Comparison of ENCODE assay signal across 16 mouse cellular contexts in genomic region chr9:15240006-15240405, GRCm38 (mm10). TPM values are rescaled to one million over a fixed set of nuclear protein-coding genes. Genes with fewer than 3 reads are reported as not detected.
DNase-seq lines count a peak whose midpoint lies in the region; ATAC-seq lines count a peak whose summit lies in the region.
"Had no signal": no experiment of that assay in that cellular context is flagged by ENCODE, and none has a peak within 500 bp of the region (broad histone marks: within the 10 kb centered on the region; RNA-seq: fewer than 3 reads in every experiment).

No protein-coding gene starts in this region.

- H3K27me3 ChIP-seq in heart, embryonic 10.5 days (ENCODE audit: insufficient read depth, poor library complexity, severe bottlenecking) = 0 out of 2 replicates have a peak, but pooled peaks cover 16% of the 10 kb centered on the region
- no peaks in the 10 kb centered on the region for H3K27me3 ChIP-seq in heart, embryonic 12.5 days (replicated peaks)
- H3K27me3 ChIP-seq in megakaryocyte, embryonic 14.5 days (replicated peaks) = peaks cover 50% of the 10 kb centered on the region
- H3K27me3 ChIP-seq in intestine, embryonic 15.5 days (replicated peaks) = no peaks in the 10 kb centered on the region
- H3K27me3 ChIP-seq in stomach, embryonic 16.5 days (ENCODE audit: control insufficient read depth, insufficient read depth, low read length) = 0 out of 2 replicates have a peak, but pooled peaks cover 4% of the 10 kb centered on the region

- H3K4me2 ChIP-seq in heart, embryonic 12.5 days = no peak overlapping the region
- peak overlapping the region; percentile 82 for H3K4me2 ChIP-seq in intestine, embryonic 15.5 days (replicated peaks)
- peak overlapping the region; percentile 87 for H3K4me2 ChIP-seq in stomach, embryonic 16.5 days (ENCODE audit: low read depth, low read length)

- peaks cover 20% of the 10 kb centered on the region for H3K4me1 ChIP-seq in heart, embryonic 10.5 days
- H3K4me1 ChIP-seq in heart, embryonic 12.5 days (replicated peaks) = peaks cover 21% of the 10 kb centered on the region
- peaks cover 55% of the 10 kb centered on the region for H3K4me1 ChIP-seq in megakaryocyte, embryonic 14.5 days
- peaks cover 18% of the 10 kb centered on the region for H3K4me1 ChIP-seq in intestine, embryonic 15.5 days (replicated peaks)
- no peaks in the 10 kb centered on the region for H3K4me1 ChIP-seq in stomach, embryonic 16.5 days (ENCODE audit: control insufficient read depth, insufficient read depth, low read length)

- 88% methylated on average over 6 of the region's 6 CpGs for WGBS in heart, embryonic 10.5 days
- 87% methylated on average over 6 of the region's 6 CpGs for WGBS in heart, embryonic 12.5 days
- WGBS in intestine, embryonic 15.5 days = 92% methylated on average over 6 of the region's 6 CpGs
- WGBS in stomach, embryonic 16.5 days = 91% methylated on average over 6 of the region's 6 CpGs

- no peaks in the 10 kb centered on the region for H3K9me3 ChIP-seq in heart, embryonic 10.5 days
- no peaks in the 10 kb centered on the region for H3K9me3 ChIP-seq in heart, embryonic 12.5 days (replicated peaks)
- H3K9me3 ChIP-seq in megakaryocyte, embryonic 14.5 days = no peaks in the 10 kb centered on the region
- no peaks in the 10 kb centered on the region for H3K9me3 ChIP-seq in intestine, embryonic 15.5 days
- H3K9me3 ChIP-seq in stomach, embryonic 16.5 days (replicated peaks; ENCODE audit: control insufficient read depth, low read length) = no peaks in the 10 kb centered on the region
- H3K9me3 ChIP-seq: embryonic facial prominence, embryonic 13.5 days had no signal

- no peaks in the 10 kb centered on the region for H3K36me3 ChIP-seq in heart, embryonic 10.5 days
- no peaks in the 10 kb centered on the region for H3K36me3 ChIP-seq in heart, embryonic 12.5 days
- H3K36me3 ChIP-seq in megakaryocyte, embryonic 14.5 days (replicated peaks; ENCODE audit: low read length) = no peaks in the 10 kb centered on the region
- no peaks in the 10 kb centered on the region for H3K36me3 ChIP-seq in intestine, embryonic 15.5 days
- no peaks in the 10 kb centered on the region for H3K36me3 ChIP-seq in stomach, embryonic 16.5 days (ENCODE audit: control insufficient read depth, insufficient read depth, low read length)
- H3K36me3 ChIP-seq: embryonic facial prominence, embryonic 13.5 days had no signal

- DNase-seq in heart, embryonic 10.5 days (ENCODE audit: low spot score) = peak; percentile 41
- DNase-seq in cerebellum, adult 11-12 months = no peak
- DNase-seq: B cell, adult 2 months; cerebellum, adult 9-10 months; layer of hippocampus, postnatal 36 days; right cerebral cortex, postnatal 4 days; thymus, adult 18-20 months had no signal

- no peak overlapping the region for H3K4me3 ChIP-seq in heart, embryonic 10.5 days
- no peak overlapping the region for H3K4me3 ChIP-seq in heart, embryonic 12.5 days
- H3K4me3 ChIP-seq in megakaryocyte, embryonic 14.5 days (replicated peaks) = peak overlapping the region; percentile 47
- H3K4me3 ChIP-seq in intestine, embryonic 15.5 days (replicated peaks) = peak overlapping the region; percentile 44; the same call in 1 of the 2 replicates
- H3K4me3 ChIP-seq in stomach, embryonic 16.5 days (replicated peaks; ENCODE audit: low read length) = peak overlapping the region; percentile 56; the same call in 1 of the 2 replicates

- no peak for ATAC-seq in heart, embryonic 12.5 days (ENCODE audit: insufficient number of reproducible peaks, low FRiP score)
- no peak for ATAC-seq in megakaryocyte, adult 5-6 weeks (ENCODE audit: poor library complexity, severe bottlenecking)
- ATAC-seq in intestine, embryonic 15.5 days = no peak
- no peak for ATAC-seq in stomach, embryonic 16.5 days (ENCODE audit: insufficient read depth, low FRiP score)
- no peak for ATAC-seq in erythroblast, adult 5-6 weeks (replicated peaks; ENCODE audit: low FRiP score, poor library complexity, severe bottlenecking)
- ATAC-seq: inflammation-experienced regulatory T-cells, adult 6 months; lung, postnatal 0 days had no signal

- H3K9ac ChIP-seq in heart, embryonic 12.5 days = no peak overlapping the region
- no peak overlapping the region for H3K9ac ChIP-seq in intestine, embryonic 15.5 days
- H3K9ac ChIP-seq in stomach, embryonic 16.5 days (ENCODE audit: low read length) = no peak overlapping the region

- no peak overlapping the region for H3K27ac ChIP-seq in heart, embryonic 10.5 days
- no peak overlapping the region for H3K27ac ChIP-seq in heart, embryonic 12.5 days (ENCODE audit: poor library complexity, severe bottlenecking)
- no peak overlapping the region for H3K27ac ChIP-seq in intestine, embryonic 15.5 days
- no peak overlapping the region for H3K27ac ChIP-seq in stomach, embryonic 16.5 days (ENCODE audit: low read length)
- H3K27ac ChIP-seq: embryonic facial prominence, embryonic 13.5 days had no signal

RNA-seq across cellular contexts. Expression of gene Vstm5, which starts 1.2 kb away (rescaled TPM):
- 1.7 and 2.6 TPM in 2 replicates for polyA plus RNA-seq in heart, embryonic 10.5 days (2016; fragmentation: Nextera tagmentation; extraction: Ambion mirVana)
- polyA plus RNA-seq in heart, embryonic 12.5 days (2016; fragmentation: Nextera tagmentation; extraction: Ambion mirVana) = 3.0 and 3.9 TPM in 2 replicates
- polyA plus RNA-seq in megakaryocyte, embryonic 14.5 days (2012; ENCODE audit: insufficient read depth, low replicate concordance) = not detected in 2 replicates
- total RNA-seq in megakaryocyte, adult 5-6 weeks (2015) = not detected in 2 replicates
- total RNA-seq in megakaryocyte, adult 5-6 weeks (2017) = not detected in 2 replicates
- 7.9 and 8.3 TPM in 2 replicates for polyA plus RNA-seq in intestine, embryonic 15.5 days (2015; fragmentation: Nextera tagmentation; extraction: Ambion mirVana)
- 7.4 and 10.8 TPM in 2 replicates for polyA plus RNA-seq in stomach, embryonic 16.5 days (2015; fragmentation: Nextera tagmentation; extraction: Ambion mirVana)
- total RNA-seq in erythroblast, adult 5-6 weeks (2015; ENCODE audit: low replicate concordance) = not detected in 2 replicates
- 1.1 TPM in 1 of 2 replicates, not detected in the other for total RNA-seq in erythroblast, adult 5-6 weeks (2017; ENCODE audit: low replicate concordance)
- polyA plus RNA-seq: inflammation-experienced regulatory T-cells, adult 6 months had no signal

RNA-seq across cellular contexts. Expression of gene Med17, which starts 39.7 kb away (rescaled TPM):
- 23.8 and 31.7 TPM in 2 replicates for polyA plus RNA-seq in heart, embryonic 10.5 days (2016; fragmentation: Nextera tagmentation; extraction: Ambion mirVana)
- polyA plus RNA-seq in heart, embryonic 12.5 days (2016; fragmentation: Nextera tagmentation; extraction: Ambion mirVana) = 20.6 and 23.6 TPM in 2 replicates
- polyA plus RNA-seq in megakaryocyte, embryonic 14.5 days (2012; ENCODE audit: insufficient read depth, low replicate concordance) = 1.0 and 7.6 TPM in 2 replicates
- total RNA-seq in megakaryocyte, adult 5-6 weeks (2015) = 32.1 and 34.7 TPM in 2 replicates
- total RNA-seq in megakaryocyte, adult 5-6 weeks (2017) = 30.4 and 32.8 TPM in 2 replicates
- 31.0 and 34.5 TPM in 2 replicates for polyA plus RNA-seq in intestine, embryonic 15.5 days (2015; fragmentation: Nextera tagmentation; extraction: Ambion mirVana)
- 24.8 and 26.8 TPM in 2 replicates for polyA plus RNA-seq in stomach, embryonic 16.5 days (2015; fragmentation: Nextera tagmentation; extraction: Ambion mirVana)
- 13.4 and 16.9 TPM in 2 replicates for total RNA-seq in erythroblast, adult 5-6 weeks (2015; ENCODE audit: low replicate concordance)
- 7.4 and 18.5 TPM in 2 replicates for total RNA-seq in erythroblast, adult 5-6 weeks (2017; ENCODE audit: low replicate concordance)

Comparison
In these comparisons a context has a peak if more than half of its experiments do, and no peak if none do; other contexts are left out.
1. H3K4me3 ChIP-seq: peak in megakaryocyte, embryonic 14.5 days (single experiment), intestine, embryonic 15.5 days (single experiment) and stomach, embryonic 16.5 days (single experiment); none in heart, embryonic 10.5 days (single experiment) and heart, embryonic 12.5 days (single experiment).